Mouse (Mus musculus) mouse embryonic stem cell (cell line): ENCODE data around the gene Tmem165.

Experiments used
- in situ Hi-C, 2 experiments: fragments of 300-500 bp; cut with MboI; formaldehyde crosslinking; loops; 1 replicate in 1 of 2; 3 replicates in 1 of 2; pipeline ENCODE4 v1.14.3; 2019 to 2020; ENCODE audit warnings: low sequenced_read_pairs in 2 of 2, low pct_unique_long_range_greater_than_20kb in 1 of 2, mixed read lengths in 1 of 2; ENCODE audit not compliant: unreplicated experiment in 1 of 2

The Tmem165 gene

GRCm38 (mm10) chr5:76163828-76164390 lies 19.8 kb upstream of the Tmem165 start:
- in situ Hi-C loops, result no loop called here

- in situ Hi-C loops, result no loop called here
Observed at GRCm38 (mm10) chr5:76164827-76165226, 18.9 kb upstream of the Tmem165 start.

GRCm38 (mm10) chr5:76170522-76170921 lies 13.2 kb upstream of the Tmem165 start:
- in situ Hi-C loops, result no loop called here

GRCm38 (mm10) chr5:76171039-76171438 lies 12.6 kb upstream of the Tmem165 start:
- in situ Hi-C loops, result no loop called here

DNA sequence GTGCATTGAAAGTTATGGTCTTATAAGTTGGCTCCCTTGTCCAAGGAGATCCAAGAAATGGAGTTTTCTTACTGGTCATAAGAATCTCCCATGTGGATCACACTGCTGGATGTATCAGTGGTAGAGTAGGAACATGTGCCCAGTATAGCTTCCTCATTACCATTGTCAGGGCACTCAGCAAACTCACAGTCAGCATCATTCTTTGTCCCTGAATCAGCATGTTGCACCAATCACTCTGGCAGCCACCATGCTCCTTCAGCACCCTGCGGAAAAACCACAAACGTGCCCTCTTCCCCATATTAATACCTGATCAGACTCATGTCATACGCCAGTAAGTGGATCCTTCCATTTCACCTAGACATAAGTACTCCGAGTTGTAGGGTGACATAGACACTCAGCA lies 8.6 kb upstream of the Tmem165 start:
- in situ Hi-C loops, result no loop called here

- in situ Hi-C loops, result no loop called here
Observed at GRCm38 (mm10) chr5:76176411-76176810, 7.3 kb upstream of the Tmem165 start.

GRCm38 (mm10) chr5:76176841-76177240 lies 6.8 kb upstream of the Tmem165 start:
- in situ Hi-C loops, result no loop called here

DNA sequence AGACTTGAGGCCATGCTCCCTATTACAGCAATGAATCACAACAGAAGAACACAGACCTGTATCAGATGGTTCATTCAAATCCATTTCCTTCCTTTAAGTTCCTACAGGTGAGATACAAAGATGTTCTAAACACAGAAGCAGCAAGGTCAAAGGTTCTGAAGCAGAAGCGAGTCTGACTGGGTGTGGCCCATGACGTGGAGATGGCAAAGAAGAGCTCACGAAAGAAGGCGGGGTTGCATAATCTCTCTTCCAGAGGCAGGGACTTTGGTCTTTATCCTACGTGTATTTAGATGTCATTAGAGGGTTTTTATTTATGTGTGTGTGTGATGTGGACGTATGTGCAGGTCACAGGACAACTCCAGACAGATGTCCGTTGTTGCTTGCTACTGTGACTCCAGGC lies 6.0 kb upstream of the Tmem165 start:
- in situ Hi-C loops, result no loop called here

DNA sequence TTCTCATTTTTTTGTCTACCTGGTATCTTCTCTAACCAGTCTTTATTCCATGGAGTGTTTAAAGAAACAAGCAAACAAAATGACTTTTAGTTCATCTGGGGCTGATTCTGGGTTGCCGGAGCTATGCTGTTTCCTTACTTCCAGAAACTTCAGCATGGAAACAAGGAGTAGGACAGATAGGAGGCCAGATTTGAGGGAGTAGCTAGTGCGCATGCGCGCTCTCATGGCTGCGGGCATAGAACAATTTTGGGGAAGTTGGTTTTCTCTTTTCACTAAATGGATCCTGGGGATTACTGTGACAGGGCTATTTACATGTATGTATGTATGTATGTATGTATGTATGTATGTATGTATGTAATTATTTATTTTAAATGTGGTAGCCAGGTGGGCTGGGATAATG lies 4.5 kb upstream of the Tmem165 start:
- in situ Hi-C loops, result no loop called here

DNA sequence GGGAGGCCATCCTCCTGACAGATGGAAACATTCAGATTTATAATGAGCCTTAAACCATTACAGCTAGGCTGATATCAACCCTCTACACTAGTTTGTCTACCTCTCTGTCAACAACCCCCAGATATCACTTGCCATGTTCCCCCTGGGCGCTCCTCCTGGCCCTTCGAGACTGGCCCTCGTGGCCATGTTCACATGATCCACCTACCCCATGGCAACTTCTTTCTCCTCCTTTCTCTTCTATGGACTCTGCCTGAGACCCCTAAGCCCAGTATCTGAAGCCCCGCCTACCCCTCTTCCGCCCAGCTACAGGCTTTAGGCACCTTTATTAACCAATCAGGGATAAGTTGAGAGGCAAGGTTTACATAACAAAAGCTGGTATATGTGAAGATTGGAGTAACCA lies 3.9 kb upstream of the Tmem165 start:
- in situ Hi-C loops, result no loop called here

- in situ Hi-C loops, result no loop called here
Observed at GRCm38 (mm10) chr5:76182326-76182725, 1.4 kb upstream of the Tmem165 start.

DNA sequence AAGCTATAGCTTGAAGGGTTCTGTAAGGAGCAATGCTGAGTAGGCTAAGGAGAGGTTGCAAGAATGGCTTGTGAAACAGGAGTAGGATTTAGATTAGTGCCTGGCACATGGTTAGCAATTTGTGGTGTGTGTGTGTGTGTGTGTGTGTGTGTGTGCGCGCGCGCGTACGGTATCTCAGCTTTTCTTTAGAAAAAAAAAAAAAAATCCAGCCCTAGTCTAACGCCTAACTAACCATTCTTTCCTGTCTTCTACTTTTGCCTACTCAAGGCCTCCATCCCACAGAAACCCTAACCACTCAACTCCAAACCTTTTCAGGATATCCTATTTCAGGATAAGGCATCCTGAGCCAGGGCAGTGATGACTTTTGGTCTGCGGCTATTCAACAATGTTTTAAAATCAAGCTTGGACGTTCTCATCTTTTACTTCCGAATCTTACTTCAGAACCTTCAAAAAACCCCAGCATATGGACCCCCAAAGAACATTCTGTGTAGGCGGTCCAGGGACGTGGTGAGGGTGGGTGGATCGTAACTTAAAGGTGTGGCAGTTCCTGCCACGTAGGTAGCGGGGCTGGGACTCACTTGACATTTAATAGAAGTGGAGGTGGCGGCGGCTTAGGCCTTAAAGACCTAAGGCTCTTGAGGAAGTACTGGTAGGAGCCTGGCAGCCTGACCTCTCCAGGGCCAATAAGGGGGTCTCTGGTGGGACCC lies 484 bp upstream of the Tmem165 start:
- in situ Hi-C loops, result no loop called here

- in situ Hi-C loops, result no loop called here
Observed at GRCm38 (mm10) chr5:76184286-76185080, 803 bp downstream of the Tmem165 start.

- in situ Hi-C loops, result no loop called here
Observed at GRCm38 (mm10) chr5:76187885-76188284, 4.2 kb downstream of the Tmem165 start.

- in situ Hi-C loops, result no loop called here
Observed at GRCm38 (mm10) chr5:76190609-76191008, 6.9 kb downstream of the Tmem165 start.

DNA sequence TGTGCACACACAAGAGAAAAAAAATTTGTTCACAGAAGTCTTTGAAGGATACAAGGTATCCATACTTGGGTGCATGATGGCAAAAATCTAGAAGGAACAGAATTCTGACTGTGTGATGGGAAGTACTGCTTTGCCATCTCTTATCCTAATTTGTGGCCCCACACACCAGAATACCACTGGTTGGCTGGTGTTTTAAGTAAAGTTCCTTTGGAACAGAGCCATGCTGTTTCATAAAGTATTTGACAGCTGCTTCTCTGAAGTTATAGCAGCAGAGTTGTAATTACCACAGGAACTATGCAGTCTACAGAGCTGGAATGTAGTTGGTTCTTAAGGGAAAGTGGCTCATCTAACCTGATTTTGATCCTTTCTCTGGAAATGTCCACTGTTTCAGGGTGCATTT lies 9.4 kb downstream of the Tmem165 start:
- in situ Hi-C loops, result no loop called here

- in situ Hi-C loops, result no loop called here
Observed at GRCm38 (mm10) chr5:76194377-76194945, 10.8 kb downstream of the Tmem165 start.

GRCm38 (mm10) chr5:76199346-76199745 lies 15.7 kb downstream of the Tmem165 start:
- in situ Hi-C loops, result no loop called here

- in situ Hi-C loops, result no loop called here
Observed at GRCm38 (mm10) chr5:76203171-76203570, 19.5 kb downstream of the Tmem165 start.
